Mouse (Mus musculus) urinary bladder, adult 18-20 months (tissue): ENCODE measurements around the gene 9130213A22Rik.
A peak's percentile ranks its signal among the peaks of the same experiment; 100 is the strongest.

Experiments used
- DNase-seq, 2 experiments: peaks; one replicate each; pipeline ENCODE4 v3.0.0; 2022; ENCODE audit warnings: low spot score in 2 of 2, mixed read lengths in 2 of 2

Gene 9130213A22Rik

DNA sequence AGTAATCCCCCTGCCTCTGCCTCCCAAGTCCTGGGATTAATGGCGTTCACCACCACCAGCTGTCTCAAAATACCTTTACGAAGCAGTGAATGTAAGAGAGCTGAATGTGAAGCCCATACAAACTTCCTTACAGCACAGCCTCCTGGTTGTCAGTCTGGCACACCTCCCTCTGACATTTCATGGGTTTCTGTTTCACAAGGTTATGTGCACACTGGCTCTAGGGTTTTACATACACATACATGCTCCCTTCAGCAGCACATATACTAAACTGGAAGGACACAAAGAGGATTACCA, 47.7 kb downstream of the 9130213A22Rik start:
- DNase-seq: no peak

- DNase-seq: no peak
Observed at GRCm38 (mm10) chr11:69073951-69074775, 48.2 kb downstream of the 9130213A22Rik start.

GRCm38 (mm10) chr11:69073065-69073888, 49.1 kb downstream of the 9130213A22Rik start:
- DNase-seq: peak in 1 of 2 experiments; percentile 72

DNA sequence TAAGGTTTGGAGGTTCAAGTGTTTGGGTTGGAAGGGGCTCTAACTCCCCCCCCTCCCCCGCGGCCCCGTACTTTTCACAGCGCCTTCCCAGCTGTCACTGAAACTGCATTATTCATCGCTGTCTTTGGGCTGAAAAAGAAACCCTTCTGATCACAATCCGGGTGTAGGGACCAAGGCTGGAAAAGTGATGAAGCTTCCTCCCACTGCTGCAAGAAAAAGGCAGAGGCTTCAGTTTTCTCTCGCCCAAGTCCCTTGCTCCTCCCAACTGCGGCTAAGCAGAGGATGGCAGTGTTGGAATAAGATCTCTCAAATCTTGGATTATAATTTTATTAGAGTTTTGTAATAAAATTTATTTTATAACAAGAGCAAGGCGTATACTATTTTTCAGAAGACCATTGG, 49.7 kb downstream of the 9130213A22Rik start:
- no peak for DNase-seq

- DNase-seq: no peak
Observed at GRCm38 (mm10) chr11:69072234-69072633, 50.2 kb downstream of the 9130213A22Rik start.

GRCm38 (mm10) chr11:69071262-69071661, 51.1 kb downstream of the 9130213A22Rik start:
- DNase-seq: no peak

GRCm38 (mm10) chr11:69070590-69071222, 51.7 kb downstream of the 9130213A22Rik start, which contains the start of gene Tmem107:
Gene Tmem107, plus strand, starts transcription at chr11:69070806.
- peak; percentile 88 to 92 for DNase-seq

GRCm38 (mm10) chr11:69070093-69070492, 52.3 kb downstream of the 9130213A22Rik start:
- no peak for DNase-seq
